Mouse (Mus musculus) cerebellum, adult 2 months (tissue): Measurements from ENCODE around the gene Lsp1.

Experiments used
- CTCF ChIP-seq: fragments of 200-500 bp; IDR thresholded peaks from 2 replicates; pipeline ENCODE4 v1.5.1; 2011; ENCODE audit warnings: low read depth, mild to moderate bottlenecking, control low read depth, low read length, moderate library complexity, borderline replicate concordance; ENCODE audit not compliant: insufficient read depth
- POLR2A ChIP-seq: fragments of 200-500 bp; IDR thresholded peaks from 2 replicates; pipeline ENCODE4 v1.6.1; 2011; ENCODE audit warnings: low read length, control low read depth, borderline replicate concordance; ENCODE audit not compliant: insufficient read depth

DNA sequence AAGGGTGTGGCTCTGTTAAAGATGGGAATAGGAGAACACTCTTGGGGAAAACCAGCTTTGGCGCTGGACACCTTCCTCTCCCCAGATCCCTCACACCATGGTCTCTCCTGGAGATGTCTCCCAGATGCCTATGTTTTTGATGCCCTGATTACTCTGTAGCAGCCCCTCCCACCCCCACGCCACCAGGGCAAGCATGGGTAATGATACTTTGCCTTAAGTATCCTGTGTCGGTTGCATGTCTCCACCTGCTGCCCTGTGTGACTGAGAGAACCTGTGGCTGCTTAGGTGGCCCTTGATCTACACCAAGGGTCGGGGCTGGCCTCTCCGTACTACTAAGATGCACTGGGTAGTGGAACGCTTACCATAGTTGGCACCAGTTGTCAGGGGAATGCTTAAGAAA, 17.4 kb downstream of the Lsp1 start:
- TF ChIP-seq CTCF = no peak
- no peak for TF ChIP-seq POLR2A
